Mouse (Mus musculus): Measurements from ENCODE around the gene Gna12. TPM values are rescaled to one million over a fixed set of nuclear protein-coding genes. Genes with fewer than 3 reads are reported as not detected.
A peak's percentile ranks its signal among the peaks of the same experiment; 100 is the strongest.

Gene Gna12
- polyA plus RNA-seq, 1 experiment from 2014 or later, result 5.4 TPM

DNA sequence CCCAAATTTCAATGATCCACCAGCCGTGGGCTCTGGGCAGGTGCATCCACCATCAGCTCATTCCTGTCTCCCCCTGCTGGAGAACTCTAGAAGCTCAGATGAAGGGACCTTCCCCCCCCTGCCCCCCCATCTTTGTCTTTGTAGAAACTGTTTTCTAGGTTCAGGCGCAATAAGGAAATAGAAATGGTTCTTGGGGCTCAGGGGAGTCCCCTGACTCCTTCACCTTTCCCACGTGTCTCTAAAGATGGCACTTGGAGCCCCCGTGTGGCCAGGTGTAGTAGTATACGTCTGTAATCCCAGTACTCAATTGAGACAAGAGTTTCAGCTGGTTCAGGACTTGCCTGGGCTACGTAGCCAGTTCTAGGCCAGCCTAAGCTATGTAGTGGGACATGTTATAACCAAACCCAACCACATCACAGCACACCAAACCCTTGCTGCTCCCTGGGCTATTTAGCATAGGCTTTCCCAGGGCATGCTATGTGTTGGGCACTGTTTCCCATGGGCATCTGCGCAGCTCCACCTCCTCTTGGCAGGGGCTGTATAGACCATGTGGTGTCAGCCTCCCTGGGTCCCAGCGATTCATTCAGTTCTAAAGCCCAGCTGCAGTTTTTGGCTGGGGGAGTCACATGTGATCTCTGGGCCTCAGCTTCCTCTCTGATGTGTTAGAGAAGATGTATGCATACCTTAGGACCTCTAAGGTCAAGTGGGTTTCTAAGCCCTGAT lies 27.4 kb upstream of the Gna12 start:
- Histone ChIP-seq H3K4me1 (ENCODE audit: control insufficient read depth, insufficient read depth, low read length) (no peaks in the 10 kb centered on the region), H3K4me2 (ENCODE audit: low read depth, low read length) (no peak overlapping the region), H3K9me3 (ENCODE audit: control insufficient read depth, low read length) (no peaks in the 10 kb centered on the region), H3K27ac (ENCODE audit: low read length) (no peak overlapping the region), H3K27me3 (replicated peaks; ENCODE audit: control insufficient read depth, insufficient read depth, low read length) (no peaks in the 10 kb centered on the region), H3K9ac (ENCODE audit: low read depth, low read length) (no peak overlapping the region), H3K4me3 (ENCODE audit: low read length) (no peak overlapping the region), H3K36me3 (ENCODE audit: control insufficient read depth, insufficient read depth, low read length) (no peaks in the 10 kb centered on the region)
- no peak for ATAC-seq
- 58% methylated on average over 8 of the region's 8 CpGs for WGBS

- WGBS, result 57% methylated on average over 11 of the region's 11 CpGs
- no peak overlapping the region for H3K4me3 ChIP-seq (ENCODE audit: low read length)
- H3K9ac ChIP-seq (ENCODE audit: low read depth, low read length), result no peak overlapping the region
- H3K4me1 ChIP-seq (ENCODE audit: control insufficient read depth, insufficient read depth, low read length), result no peaks in the 10 kb centered on the region
- H3K36me3 ChIP-seq (ENCODE audit: control insufficient read depth, insufficient read depth, low read length), result no peaks in the 10 kb centered on the region
- H3K9me3 ChIP-seq (ENCODE audit: control insufficient read depth, low read length), result peaks cover 4% of the 10 kb centered on the region
- no peak overlapping the region for H3K27ac ChIP-seq (ENCODE audit: low read length)
- H3K4me2 ChIP-seq (ENCODE audit: low read depth, low read length), result no peak overlapping the region
- no peak for ATAC-seq
- no peaks in the 10 kb centered on the region for H3K27me3 ChIP-seq (replicated peaks; ENCODE audit: control insufficient read depth, insufficient read depth, low read length)
Measured at GRCm38 (mm10) chr5:140855909-140856530, 25.8 kb upstream of the Gna12 start.

DNA sequence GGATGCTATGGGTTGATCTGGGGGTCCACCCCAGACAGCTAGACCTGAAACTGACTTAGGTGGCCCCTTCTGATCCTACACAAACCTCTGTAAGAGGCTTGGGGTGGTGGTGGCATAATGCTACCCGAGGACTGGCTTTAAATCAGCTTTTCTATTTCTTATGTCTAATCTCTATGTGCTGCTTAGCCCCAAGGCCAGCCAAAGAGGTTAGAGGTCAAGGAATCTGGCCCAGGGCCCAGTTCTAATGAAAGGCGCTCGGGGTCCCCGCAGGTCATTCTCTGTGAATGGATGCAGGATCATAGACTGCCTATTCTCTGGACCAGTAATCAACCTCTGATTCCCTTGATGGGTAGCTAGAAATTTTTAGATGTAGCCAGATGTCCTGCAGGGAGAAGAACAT lies 24.5 kb upstream of the Gna12 start:
- Histone ChIP-seq H3K36me3 (ENCODE audit: control insufficient read depth, insufficient read depth, low read length) (no peaks in the 10 kb centered on the region), H3K4me2 (ENCODE audit: low read depth, low read length) (no peak overlapping the region), H3K9me3 (ENCODE audit: control insufficient read depth, low read length) (peaks cover 5% of the 10 kb centered on the region), H3K27ac (ENCODE audit: low read length) (no peak overlapping the region), H3K4me3 (ENCODE audit: low read length) (no peak overlapping the region), H3K4me1 (ENCODE audit: control insufficient read depth, insufficient read depth, low read length) (no peaks in the 10 kb centered on the region), H3K9ac (ENCODE audit: low read depth, low read length) (no peak overlapping the region), H3K27me3 (replicated peaks; ENCODE audit: control insufficient read depth, insufficient read depth, low read length) (no peaks in the 10 kb centered on the region)
- ATAC-seq, result no peak
- 81% methylated on average over 4 of the region's 4 CpGs for WGBS

DNA sequence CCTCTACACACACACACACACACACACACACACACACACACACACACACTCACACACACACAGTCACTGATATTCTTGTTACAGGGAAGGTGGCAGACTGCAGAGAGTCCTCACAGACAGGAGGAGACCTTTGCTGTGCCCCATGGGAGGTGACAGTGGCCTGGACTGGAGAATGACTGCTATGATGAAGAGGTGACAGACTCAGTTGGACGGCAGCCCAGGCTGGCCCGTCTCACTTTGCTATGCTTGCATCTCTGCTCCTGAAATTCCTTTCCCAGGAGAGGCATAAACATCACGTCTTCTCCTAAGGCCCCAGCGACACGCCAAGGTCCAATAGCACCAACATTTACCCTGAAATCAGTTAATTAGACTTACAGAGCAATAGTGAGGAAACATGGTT lies 23.5 kb upstream of the Gna12 start:
- no peak overlapping the region for H3K9ac ChIP-seq (ENCODE audit: low read depth, low read length)
- H3K9me3 ChIP-seq (ENCODE audit: control insufficient read depth, low read length), result peaks cover 5% of the 10 kb centered on the region
- no peak overlapping the region for H3K4me2 ChIP-seq (ENCODE audit: low read depth, low read length)
- H3K4me1 ChIP-seq (ENCODE audit: control insufficient read depth, insufficient read depth, low read length), result no peaks in the 10 kb centered on the region
- WGBS, result 73% methylated on average over 5 of the region's 5 CpGs
- H3K36me3 ChIP-seq (ENCODE audit: control insufficient read depth, insufficient read depth, low read length), result no peaks in the 10 kb centered on the region
- H3K27me3 ChIP-seq (replicated peaks; ENCODE audit: control insufficient read depth, insufficient read depth, low read length), result no peaks in the 10 kb centered on the region
- no peak for ATAC-seq
- no peak overlapping the region for H3K4me3 ChIP-seq (ENCODE audit: low read length)
- H3K27ac ChIP-seq (ENCODE audit: low read length), result no peak overlapping the region

DNA sequence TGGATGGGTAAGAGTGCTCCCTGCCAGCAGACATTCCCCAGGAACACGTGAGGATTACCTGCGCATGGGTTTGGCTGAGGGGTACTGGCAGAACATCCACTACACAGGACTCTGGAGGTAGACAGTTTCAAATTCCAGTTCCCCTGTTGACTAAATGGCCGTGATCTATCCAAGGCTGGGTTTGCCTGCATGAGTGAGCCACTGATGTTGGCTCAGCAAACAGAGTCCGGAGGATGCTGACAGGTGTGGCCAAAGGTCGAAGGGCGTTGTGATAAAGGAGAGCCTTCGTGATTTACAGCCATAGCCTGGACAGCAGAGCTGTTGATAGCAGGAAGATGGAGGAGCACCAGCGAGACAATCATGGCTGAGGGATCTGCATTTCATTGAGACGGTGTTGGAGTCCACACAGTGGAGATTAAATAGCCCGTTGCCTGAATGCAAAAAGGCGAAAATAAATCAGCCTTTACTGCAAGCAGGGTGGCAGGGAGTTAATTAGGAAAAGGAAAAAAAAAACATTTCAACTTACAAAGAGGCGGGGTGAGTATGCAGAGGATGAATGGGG lies 22.3 kb upstream of the Gna12 start:
- H3K9me3 ChIP-seq (ENCODE audit: control insufficient read depth, low read length), result peaks cover 5% of the 10 kb centered on the region
- no peak overlapping the region for H3K27ac ChIP-seq (ENCODE audit: low read length)

DNA sequence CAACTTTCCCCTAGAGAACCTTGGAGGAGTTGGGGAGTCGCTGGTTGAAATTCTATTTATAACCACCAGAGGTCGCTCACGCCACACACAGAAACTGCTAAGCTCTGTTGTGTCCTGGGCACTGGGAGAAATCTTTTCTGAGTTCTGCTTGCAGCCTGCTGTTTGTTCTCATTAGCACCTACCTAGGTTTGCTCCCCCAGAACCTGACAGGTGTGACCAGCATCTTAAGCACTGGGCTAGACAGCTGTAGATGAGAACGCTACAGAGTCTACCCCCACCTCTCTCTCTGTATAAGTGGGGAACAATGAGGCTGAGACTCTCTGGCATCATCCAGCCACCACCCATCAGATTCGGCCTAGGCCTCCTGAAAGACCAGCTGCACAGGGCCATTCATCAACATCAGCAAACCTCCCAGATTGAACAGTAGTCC lies 17.1 kb upstream of the Gna12 start:
- H3K4me1 ChIP-seq (ENCODE audit: control insufficient read depth, insufficient read depth, low read length), result no peaks in the 10 kb centered on the region
- ATAC-seq, result peak; percentile 40; the same call in 1 of the 2 replicates
- H3K27ac ChIP-seq (ENCODE audit: low read length), result no peak overlapping the region

More for the DNA sequence above, 22.3 kb upstream of the Gna12 start:
- Histone ChIP-seq H3K4me1 (ENCODE audit: control insufficient read depth, insufficient read depth, low read length) (no peaks in the 10 kb centered on the region), H3K4me2 (ENCODE audit: low read depth, low read length) (no peak overlapping the region), H3K9ac (ENCODE audit: low read depth, low read length) (no peak overlapping the region), H3K4me3 (ENCODE audit: low read length) (no peak overlapping the region), H3K36me3 (ENCODE audit: control insufficient read depth, insufficient read depth, low read length) (no peaks in the 10 kb centered on the region), H3K27me3 (replicated peaks; ENCODE audit: control insufficient read depth, insufficient read depth, low read length) (no peaks in the 10 kb centered on the region)
- 43% methylated on average over 12 of the region's 12 CpGs for WGBS
- peak; percentile 63; the same call in 1 of the 2 replicates for ATAC-seq

GRCm38 (mm10) chr5:140841942-140842341 lies 11.7 kb upstream of the Gna12 start:
- WGBS, result 81% methylated on average over 4 of the region's 4 CpGs

More for the DNA sequence above, 17.1 kb upstream of the Gna12 start:
- Histone ChIP-seq H3K36me3 (ENCODE audit: control insufficient read depth, insufficient read depth, low read length) (no peaks in the 10 kb centered on the region), H3K4me3 (ENCODE audit: low read length) (no peak overlapping the region), H3K9ac (ENCODE audit: low read depth, low read length) (no peak overlapping the region), H3K9me3 (ENCODE audit: control insufficient read depth, low read length) (peaks cover 5% of the 10 kb centered on the region), H3K27me3 (replicated peaks; ENCODE audit: control insufficient read depth, insufficient read depth, low read length) (no peaks in the 10 kb centered on the region), H3K4me2 (ENCODE audit: low read depth, low read length) (no peak overlapping the region)
- 11% methylated on average over 5 of the region's 5 CpGs for WGBS

GRCm38 (mm10) chr5:140831064-140831431 lies 817 bp upstream of the Gna12 start:
- H3K4me2 ChIP-seq (ENCODE audit: low read depth, low read length), result peak overlapping the region; percentile 65
- H3K9me3 ChIP-seq (ENCODE audit: control insufficient read depth, low read length), result no peaks in the 10 kb centered on the region
- no peak for ATAC-seq
- peak overlapping the region; percentile 39; the same call in 1 of the 2 replicates for H3K4me3 ChIP-seq (ENCODE audit: low read length)
- no peaks in the 10 kb centered on the region for H3K36me3 ChIP-seq (ENCODE audit: control insufficient read depth, insufficient read depth, low read length)
- H3K9ac ChIP-seq (ENCODE audit: low read depth, low read length), result no peak overlapping the region
- 82% methylated on average over 8 of the region's 8 CpGs for WGBS
- peaks cover 18% of the 10 kb centered on the region for H3K4me1 ChIP-seq (ENCODE audit: control insufficient read depth, insufficient read depth, low read length)
- no peak overlapping the region for H3K27ac ChIP-seq (ENCODE audit: low read length)
- H3K27me3 ChIP-seq (replicated peaks; ENCODE audit: control insufficient read depth, insufficient read depth, low read length), result no peaks in the 10 kb centered on the region

More at GRCm38 (mm10) chr5:140841942-140842341, 11.7 kb upstream of the Gna12 start:
- no peaks in the 10 kb centered on the region for H3K36me3 ChIP-seq (ENCODE audit: control insufficient read depth, insufficient read depth, low read length)
- H3K9me3 ChIP-seq (ENCODE audit: control insufficient read depth, low read length), result no peaks in the 10 kb centered on the region
- H3K27ac ChIP-seq (ENCODE audit: low read length), result no peak overlapping the region
- no peaks in the 10 kb centered on the region for H3K4me1 ChIP-seq (ENCODE audit: control insufficient read depth, insufficient read depth, low read length)
- no peaks in the 10 kb centered on the region for H3K27me3 ChIP-seq (replicated peaks; ENCODE audit: control insufficient read depth, insufficient read depth, low read length)
- H3K9ac ChIP-seq (ENCODE audit: low read depth, low read length), result no peak overlapping the region
- ATAC-seq, result no peak
- no peak overlapping the region for H3K4me3 ChIP-seq (ENCODE audit: low read length)
- H3K4me2 ChIP-seq (ENCODE audit: low read depth, low read length), result no peak overlapping the region

DNA sequence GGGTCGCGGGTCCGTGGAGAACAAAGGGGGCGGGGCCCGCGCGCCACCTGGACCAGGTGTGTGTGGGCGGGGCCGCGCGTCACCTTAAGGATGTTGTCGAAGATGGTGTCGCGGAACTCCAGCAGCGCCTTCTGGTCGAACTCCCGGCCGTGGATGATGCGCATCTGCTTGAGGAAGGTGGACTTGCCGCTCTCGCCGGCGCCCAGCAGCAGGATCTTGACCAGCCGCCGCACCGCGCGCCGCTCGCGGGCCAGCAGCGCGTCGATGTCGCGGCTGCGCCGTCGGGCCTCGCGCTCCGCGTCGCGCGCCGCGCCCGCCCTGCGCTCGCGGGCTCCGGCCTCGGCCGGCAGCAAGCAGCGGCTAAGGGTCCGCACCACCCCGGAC lies 328 bp downstream of the Gna12 start:
- Histone ChIP-seq H3K4me3 (ENCODE audit: low read length) (peak overlapping the region; percentile 83), H3K27ac (ENCODE audit: low read length) (peak overlapping the region; percentile 70), H3K4me1 (ENCODE audit: control insufficient read depth, insufficient read depth, low read length) (peaks cover 18% of the 10 kb centered on the region), H3K36me3 (ENCODE audit: control insufficient read depth, insufficient read depth, low read length) (no peaks in the 10 kb centered on the region), H3K4me2 (ENCODE audit: low read depth, low read length) (peak overlapping the region; percentile 74), H3K27me3 (replicated peaks; ENCODE audit: control insufficient read depth, insufficient read depth, low read length) (no peaks in the 10 kb centered on the region), H3K9ac (ENCODE audit: low read depth, low read length) (peak overlapping the region; percentile 81), H3K9me3 (ENCODE audit: control insufficient read depth, low read length) (no peaks in the 10 kb centered on the region)
- WGBS, result under 1% methylated on average over 55 of the region's 58 CpGs
- ATAC-seq, result peak; percentile 21
